Mouse (Mus musculus): Measurements from ENCODE around the gene Il27ra. TPM values are rescaled to one million over a fixed set of nuclear protein-coding genes. Genes with fewer than 3 reads are reported as not detected.
A peak's percentile ranks its signal among the peaks of the same experiment; 100 is the strongest.

Gene Il27ra
- total RNA-seq, 1 experiment: 0.89 TPM

DNA sequence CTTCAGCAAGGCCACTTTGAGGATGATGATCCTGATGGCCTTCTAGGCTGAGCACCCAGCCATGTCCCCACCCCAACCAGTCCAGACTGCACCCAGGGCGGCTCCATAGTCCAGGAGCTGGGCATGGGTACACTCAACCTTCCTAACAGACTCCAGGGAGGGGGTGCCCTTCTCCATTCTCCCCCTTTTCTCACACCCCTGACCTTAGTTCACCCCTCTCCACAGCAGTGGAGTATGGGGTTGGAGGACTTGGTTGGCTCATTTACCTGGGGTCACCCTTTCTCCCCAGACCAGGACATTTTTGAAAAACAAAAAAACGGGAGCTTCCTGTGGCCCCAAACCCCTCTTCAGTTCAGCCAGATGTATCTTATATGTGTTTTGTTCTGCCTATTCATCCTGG lies 42.6 kb downstream of the Il27ra start:
- H3K4me3 ChIP-seq (ENCODE audit: insufficient read depth in 1 of 2, low read depth in 1 of 2, low read length in 2 of 2, poor library complexity in 1 of 2, severe bottlenecking in 1 of 2): no peak overlapping the region
- in situ Hi-C loops (cut with MboI; ENCODE audit: low sequenced_read_pairs in 2 of 2, unreplicated experiment in 2 of 2): no loop called here
- H3K9me3 ChIP-seq (ENCODE audit: control insufficient read depth, insufficient read depth, low read depth, low read length): no peaks in the 10 kb centered on the region
- H3K27ac ChIP-seq (ENCODE audit: insufficient read depth, low read depth, low read length, poor library complexity, severe bottlenecking): no peak overlapping the region
- peaks cover 21% of the 10 kb centered on the region for H3K36me3 ChIP-seq (ENCODE audit: control insufficient read depth, insufficient read depth, low read length, poor library complexity, severe bottlenecking)
- no peak for TF ChIP-seq ZC3H11A (IDR thresholded peaks at IDR 0.05; ENCODE audit: borderline replicate concordance, low read depth, low read length)
- TF ChIP-seq ZNF384 (IDR thresholded peaks at IDR 0.05; ENCODE audit: low read depth, low read length): no peak
- TF ChIP-seq MAFK (IDR thresholded peaks at IDR 0.05; ENCODE audit: insufficient read depth, low read depth, low read length): no peak
- TF ChIP-seq CHD2 (IDR thresholded peaks at IDR 0.05; ENCODE audit: low read depth, low read length): no peak
- TF ChIP-seq HCFC1 (IDR thresholded peaks at IDR 0.05; ENCODE audit: borderline replicate concordance, insufficient read depth, low read length): no peak
- no peak for DNase-seq (ENCODE audit: low read depth, low spot score)
- peaks cover 10 to 22% of the 10 kb centered on the region in 2 experiments for H3K4me1 ChIP-seq (ENCODE audit: control insufficient read depth in 2 of 2, insufficient read depth in 2 of 2, low read length in 2 of 2, poor library complexity in 1 of 2)
- no peak overlapping the region for H3K9ac ChIP-seq (ENCODE audit: insufficient read depth, low read depth, low read length, poor library complexity, severe bottlenecking)

DNA sequence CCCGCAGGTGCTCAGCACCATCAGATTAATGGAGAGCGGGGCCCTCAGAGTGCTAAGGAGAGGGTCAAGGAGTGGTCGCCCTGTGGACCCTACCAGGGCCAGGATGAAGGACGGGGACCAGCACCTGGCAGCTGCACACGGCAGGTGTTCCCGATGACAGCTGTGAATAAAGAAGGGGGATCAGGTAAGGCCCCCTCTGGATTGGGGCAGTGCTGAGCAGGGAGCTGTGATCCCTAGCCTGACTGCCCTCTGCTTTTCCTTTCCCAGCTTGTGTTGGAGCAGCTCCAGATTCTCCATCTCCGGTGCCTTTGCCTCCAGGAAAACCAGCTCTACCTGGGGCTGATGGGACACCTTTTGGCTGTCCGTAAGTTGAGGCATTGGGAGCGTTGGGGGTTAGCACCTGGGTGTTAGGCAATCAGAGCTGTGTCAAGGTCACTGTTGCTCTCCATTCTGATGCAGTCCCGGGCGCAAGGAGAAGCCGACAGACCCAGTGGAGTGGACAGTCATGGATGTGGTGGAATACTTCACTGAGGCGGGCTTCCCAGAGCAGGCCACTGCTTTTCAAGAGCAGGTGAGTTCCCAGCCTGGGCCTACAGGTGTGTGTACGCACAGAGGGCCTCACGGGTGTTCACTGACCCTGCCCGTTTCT lies 43.2 kb downstream of the Il27ra start:
- in situ Hi-C loops (cut with MboI; ENCODE audit: low sequenced_read_pairs in 2 of 2, unreplicated experiment in 2 of 2): no loop called here
- Histone ChIP-seq H3K27ac (ENCODE audit: insufficient read depth, low read depth, low read length, poor library complexity, severe bottlenecking) (no peak overlapping the region), H3K9me3 (ENCODE audit: control insufficient read depth, insufficient read depth, low read depth, low read length) (no peaks in the 10 kb centered on the region), H3K9ac (ENCODE audit: insufficient read depth, low read depth, low read length, poor library complexity, severe bottlenecking) (peak overlapping the region; percentile 93; the same call in 1 of the 2 replicates), H3K36me3 (ENCODE audit: control insufficient read depth, insufficient read depth, low read length, poor library complexity, severe bottlenecking) (peaks cover 21% of the 10 kb centered on the region), H3K4me3 (ENCODE audit: insufficient read depth in 1 of 2, low read depth in 1 of 2, low read length in 2 of 2, poor library complexity in 1 of 2, severe bottlenecking in 1 of 2) (peak overlapping the region; percentile 81 to 97), H3K4me1 (ENCODE audit: control insufficient read depth in 2 of 2, insufficient read depth in 2 of 2, low read length in 2 of 2, poor library complexity in 1 of 2) (peaks cover 8 to 22% of the 10 kb centered on the region in 2 experiments)
- TF ChIP-seq ZNF384 (IDR thresholded peaks at IDR 0.05; ENCODE audit: low read depth, low read length) (no peak), HCFC1 (IDR thresholded peaks at IDR 0.05; ENCODE audit: borderline replicate concordance, insufficient read depth, low read length) (no peak), MAFK (IDR thresholded peaks at IDR 0.05; ENCODE audit: insufficient read depth, low read depth, low read length) (no peak), CHD2 (IDR thresholded peaks at IDR 0.05; ENCODE audit: low read depth, low read length) (no peak), ZC3H11A (IDR thresholded peaks at IDR 0.05; ENCODE audit: borderline replicate concordance, low read depth, low read length) (no peak)
- no peak for DNase-seq (ENCODE audit: low read depth, low spot score)

DNA sequence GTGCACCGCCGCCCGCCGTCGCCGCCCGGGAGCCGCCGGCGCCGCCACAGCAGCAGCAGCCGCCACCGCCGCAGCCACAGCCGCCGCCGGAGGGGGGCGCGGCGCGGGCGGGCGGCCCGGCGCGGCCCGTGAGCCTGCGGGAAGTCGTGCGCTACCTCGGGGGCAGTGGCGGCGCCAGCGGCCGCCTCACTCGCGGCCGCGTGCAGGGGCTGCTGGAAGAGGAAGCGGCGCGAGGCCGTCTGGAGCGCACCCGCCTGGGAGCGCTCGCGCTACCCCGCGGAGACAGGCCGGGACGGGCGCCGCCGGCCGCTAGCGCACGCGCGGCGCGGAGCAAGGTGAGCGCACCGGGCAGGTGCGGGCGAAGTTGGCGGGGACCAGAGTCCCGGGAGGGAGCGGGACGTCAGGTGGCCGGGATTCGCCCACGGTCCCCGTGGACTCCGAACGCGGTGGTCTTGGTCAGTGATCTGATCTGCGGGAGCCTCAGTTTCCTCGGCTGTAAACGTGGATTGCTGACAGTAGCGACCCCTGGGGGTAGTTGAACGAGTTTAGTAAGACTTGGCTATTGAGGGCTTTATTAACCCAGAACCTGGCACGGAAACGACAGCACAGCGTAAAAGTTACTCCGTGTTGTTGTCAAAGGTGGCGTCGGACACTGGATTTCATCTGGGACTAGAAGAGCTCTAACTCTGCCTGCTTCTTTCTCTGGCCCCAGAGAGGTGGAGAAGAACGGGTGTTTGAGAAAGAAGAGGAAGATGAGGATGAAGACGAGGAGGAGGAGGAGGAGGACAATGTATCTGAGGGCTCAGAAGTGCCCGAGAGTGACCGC lies 43.9 kb downstream of the Il27ra start:
- peaks cover 21% of the 10 kb centered on the region for H3K36me3 ChIP-seq (ENCODE audit: control insufficient read depth, insufficient read depth, low read length, poor library complexity, severe bottlenecking)
- H3K4me3 ChIP-seq (ENCODE audit: insufficient read depth in 1 of 2, low read depth in 1 of 2, low read length in 2 of 2, poor library complexity in 1 of 2, severe bottlenecking in 1 of 2): peak overlapping the region; percentile 81 to 97
- H3K9me3 ChIP-seq (ENCODE audit: control insufficient read depth, insufficient read depth, low read depth, low read length): no peaks in the 10 kb centered on the region
- peak overlapping the region; percentile 93 for H3K9ac ChIP-seq (ENCODE audit: insufficient read depth, low read depth, low read length, poor library complexity, severe bottlenecking)
- H3K27ac ChIP-seq (ENCODE audit: insufficient read depth, low read depth, low read length, poor library complexity, severe bottlenecking): peak overlapping the region; percentile 85
- no peak for DNase-seq (ENCODE audit: low read depth, low spot score)
- in situ Hi-C loops (cut with MboI; ENCODE audit: low sequenced_read_pairs in 2 of 2, unreplicated experiment in 2 of 2): no loop called here
- peaks cover 6 to 20% of the 10 kb centered on the region in 2 experiments for H3K4me1 ChIP-seq (ENCODE audit: control insufficient read depth in 2 of 2, insufficient read depth in 2 of 2, low read length in 2 of 2, poor library complexity in 1 of 2)
- no peak for TF ChIP-seq ZC3H11A (IDR thresholded peaks at IDR 0.05; ENCODE audit: borderline replicate concordance, low read depth, low read length)
- TF ChIP-seq ZNF384 (IDR thresholded peaks at IDR 0.05; ENCODE audit: low read depth, low read length): no peak
- TF ChIP-seq CHD2 (IDR thresholded peaks at IDR 0.05; ENCODE audit: low read depth, low read length): no peak
- no peak for TF ChIP-seq MAFK (IDR thresholded peaks at IDR 0.05; ENCODE audit: insufficient read depth, low read depth, low read length)
- TF ChIP-seq HCFC1 (IDR thresholded peaks at IDR 0.05; ENCODE audit: borderline replicate concordance, insufficient read depth, low read length): no peak

DNA sequence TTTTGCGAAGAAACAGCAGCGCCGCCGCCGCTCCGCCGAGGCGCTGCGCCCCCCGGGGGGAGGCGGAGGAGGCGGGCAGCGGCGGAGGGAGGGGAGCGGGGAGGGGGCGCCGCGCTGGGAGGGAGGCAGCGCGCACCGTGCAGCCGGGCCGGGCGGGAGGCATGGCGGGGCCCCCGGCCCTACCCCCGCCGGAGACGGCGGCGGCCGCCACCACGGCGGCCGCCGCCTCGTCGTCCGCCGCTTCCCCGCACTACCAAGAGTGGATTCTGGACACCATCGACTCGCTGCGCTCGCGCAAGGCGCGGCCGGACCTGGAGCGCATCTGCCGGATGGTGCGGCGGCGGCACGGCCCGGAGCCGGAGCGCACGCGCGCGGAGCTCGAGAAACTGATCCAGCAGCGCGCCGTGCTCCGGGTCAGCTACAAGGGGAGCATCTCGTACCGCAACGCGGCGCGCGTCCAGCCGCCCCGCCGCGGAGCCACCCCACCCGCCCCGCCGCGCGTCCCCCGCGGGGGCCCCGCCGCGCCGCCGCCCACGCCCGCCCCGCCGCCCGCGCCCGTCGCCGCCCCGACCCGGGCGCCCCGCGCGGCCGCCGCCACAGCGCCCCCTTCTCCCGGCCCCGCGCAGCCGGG lies 44.8 kb downstream of the Il27ra start, which contains the start of gene Samd1:
Samd1 (plus strand) TSS at position 162 of the 631 bp plus-strand sequence.
- no peak for DNase-seq (ENCODE audit: low read depth, low spot score)
- TF ChIP-seq ZC3H11A (IDR thresholded peaks at IDR 0.05; ENCODE audit: borderline replicate concordance, low read depth, low read length) (no peak), HCFC1 (IDR thresholded peaks at IDR 0.05; ENCODE audit: borderline replicate concordance, insufficient read depth, low read length) (no peak), ZNF384 (IDR thresholded peaks at IDR 0.05; ENCODE audit: low read depth, low read length) (no peak), MAFK (IDR thresholded peaks at IDR 0.05; ENCODE audit: insufficient read depth, low read depth, low read length) (no peak), CHD2 (IDR thresholded peaks at IDR 0.05; ENCODE audit: low read depth, low read length) (no peak)
- Histone ChIP-seq H3K27ac (ENCODE audit: insufficient read depth, low read depth, low read length, poor library complexity, severe bottlenecking) (peak within 1 kb of the TSS; percentile 85), H3K4me1 (ENCODE audit: control insufficient read depth in 2 of 2, insufficient read depth in 2 of 2, low read length in 2 of 2, poor library complexity in 1 of 2) (peaks cover 6 to 15% of the 10 kb centered on the region in 2 experiments), H3K4me3 (ENCODE audit: insufficient read depth in 1 of 2, low read depth in 1 of 2, low read length in 2 of 2, poor library complexity in 1 of 2, severe bottlenecking in 1 of 2) (peak within 1 kb of the TSS; percentile 81 to 97), H3K9me3 (ENCODE audit: control insufficient read depth, insufficient read depth, low read depth, low read length) (no peaks in the 10 kb centered on the region), H3K9ac (ENCODE audit: insufficient read depth, low read depth, low read length, poor library complexity, severe bottlenecking) (peak within 1 kb of the TSS; percentile 95), H3K36me3 (ENCODE audit: control insufficient read depth, insufficient read depth, low read length, poor library complexity, severe bottlenecking) (peaks cover 20% of the 10 kb centered on the region)
- in situ Hi-C loops (cut with MboI; ENCODE audit: low sequenced_read_pairs in 2 of 2, unreplicated experiment in 2 of 2): no loop called here

All from ES-E14 (cell line).